Mouse (Mus musculus) kidney, embryonic 15.5 days (tissue): ENCODE results near the gene Sp100. TPM values are rescaled to one million over a fixed set of nuclear protein-coding genes. Genes with fewer than 3 reads are reported as not detected.
"Not testable (repeated sequence)": the region's sequence is repeated elsewhere in the genome, so short reads cannot be mapped to it uniquely, and the experiment has no call there.

Source experiments
- ATAC-seq: fragments of 200-750 bp; cut with Nextera tagmentation; replicated peaks from 2 replicates; pipeline ENCODE4 v1.8.0; 2017; ENCODE audit warnings: moderate TSS enrichment; ENCODE audit not compliant: low FRiP score
- H3K27ac ChIP-seq: fragments of 300-500 bp; sonication (generic); 2 replicates; pipeline ENCODE4 v1.5.1; 2015; ENCODE audit warnings: mild to moderate bottlenecking, inconsistent platforms
- H3K27me3 ChIP-seq: fragments of 300-500 bp; sonication (generic); 2 replicates; pipeline ENCODE4 v1.6.1; 2015; ENCODE audit warnings: inconsistent platforms
- H3K36me3 ChIP-seq: fragments of 300-500 bp; sonication (generic); 2 replicates; pipeline ENCODE4 v1.6.1; 2015; ENCODE audit warnings: inconsistent platforms
- H3K4me1 ChIP-seq: fragments of 300-500 bp; sonication (generic); 2 replicates; pipeline ENCODE4 v1.6.1; 2015; ENCODE audit warnings: inconsistent platforms
- H3K4me2 ChIP-seq: fragments of 300-500 bp; sonication (generic); 2 replicates; pipeline ENCODE4 v1.6.1; 2015; ENCODE audit warnings: moderate library complexity, mild to moderate bottlenecking, inconsistent platforms
- H3K4me3 ChIP-seq: fragments of 300-500 bp; sonication (generic); replicated peaks from 2 replicates; pipeline ENCODE4 v1.5.1; 2015; ENCODE audit warnings: mild to moderate bottlenecking, inconsistent platforms
- H3K9ac ChIP-seq: fragments of 300-500 bp; sonication (generic); 2 replicates; pipeline ENCODE4 v1.6.1; 2015; ENCODE audit warnings: mild to moderate bottlenecking, inconsistent platforms
- H3K9me3 ChIP-seq: fragments of 300-500 bp; sonication (generic); replicated peaks from 2 replicates; pipeline ENCODE4 v1.6.1; 2016; ENCODE audit warnings: inconsistent platforms
- WGBS: fragments of 180-500 bp; shearing (Covaris S2); methylation state at CpG from one replicate; pipeline ENCODE4 v1.1.7; 2015; ENCODE audit warnings: mixed read lengths; 5-methylcytosine and 5-hydroxymethylcytosine counted together
- polyA plus RNA-seq: library from polyadenylated mRNA; unstranded; fragments of >200 nt; fragmentation: Nextera tagmentation; extraction: Ambion mirVana; gene quantifications from 2 replicates; pipeline ENCODE4 v1.2.1, GENCODE M21; 2015

The Sp100 gene
- polyA plus RNA-seq, 1 experiment from 2014 or later: 3.4 TPM

- H3K4me3 ChIP-seq, H3K9me3 ChIP-seq, H3K4me2 ChIP-seq, H3K4me1 ChIP-seq, H3K27me3 ChIP-seq, ATAC-seq, H3K9ac ChIP-seq, H3K36me3 ChIP-seq, H3K27ac ChIP-seq: not testable (repeated sequence)
- WGBS: 80% methylated on average over 13 of the region's 13 CpGs
Observed at GRCm38 (mm10) chr1:85651770-85652275, 2.0 kb downstream of the Sp100 start.

DNA sequence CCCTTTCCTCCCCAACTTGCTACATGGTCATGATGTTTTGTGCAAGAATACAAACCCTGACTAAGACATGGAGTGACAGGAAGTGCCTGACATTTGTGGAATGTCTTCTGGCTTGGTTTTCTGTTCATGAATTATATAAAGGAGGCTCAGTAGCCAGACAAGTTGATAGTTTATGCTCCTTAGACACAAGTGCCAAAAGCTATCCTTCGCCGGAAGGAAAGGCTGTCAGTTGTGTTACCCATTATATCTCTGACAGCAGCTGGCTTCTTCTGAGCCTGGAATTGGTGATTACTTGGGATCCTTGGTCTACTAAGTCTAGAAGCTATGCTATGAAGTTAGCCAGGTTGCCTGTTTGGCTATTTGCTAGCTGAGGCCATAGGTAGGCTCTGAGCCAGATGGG, 7.4 kb downstream of the Sp100 start:
- WGBS: 89% methylated on average over 2 of the region's 2 CpGs
- ATAC-seq, H3K36me3 ChIP-seq, H3K4me3 ChIP-seq, H3K27ac ChIP-seq, H3K4me1 ChIP-seq, H3K27me3 ChIP-seq, H3K9me3 ChIP-seq, H3K4me2 ChIP-seq, H3K9ac ChIP-seq: not testable (repeated sequence)

DNA sequence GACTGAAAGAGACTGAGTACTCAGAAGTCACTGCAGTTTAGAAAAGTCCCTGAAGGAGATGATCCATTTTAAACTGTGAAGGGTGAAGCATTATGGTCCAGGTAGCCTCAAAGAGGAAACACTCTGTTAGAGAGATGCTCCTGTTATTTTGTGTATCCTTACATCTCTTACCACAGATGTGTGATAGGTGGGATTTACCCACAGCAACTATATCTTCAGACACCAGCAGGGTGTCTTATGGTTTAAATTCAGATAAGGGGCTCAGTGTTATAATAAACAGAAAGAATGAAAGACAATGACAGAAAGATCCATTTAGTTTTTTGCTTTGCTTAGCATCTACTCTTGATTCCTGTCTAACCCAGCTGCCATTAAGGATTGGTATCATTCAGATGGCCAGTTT, 14.5 kb downstream of the Sp100 start:
- no peak overlapping the region for H3K4me3 ChIP-seq
- H3K9me3 ChIP-seq: no peaks in the 10 kb centered on the region
- ATAC-seq: no peak
- no peaks in the 10 kb centered on the region for H3K36me3 ChIP-seq
- H3K27me3 ChIP-seq: no peaks in the 10 kb centered on the region
- H3K4me1 ChIP-seq: no peaks in the 10 kb centered on the region
- H3K27ac ChIP-seq: no peak overlapping the region
- no peak overlapping the region for H3K4me2 ChIP-seq
- no peak overlapping the region for H3K9ac ChIP-seq

DNA sequence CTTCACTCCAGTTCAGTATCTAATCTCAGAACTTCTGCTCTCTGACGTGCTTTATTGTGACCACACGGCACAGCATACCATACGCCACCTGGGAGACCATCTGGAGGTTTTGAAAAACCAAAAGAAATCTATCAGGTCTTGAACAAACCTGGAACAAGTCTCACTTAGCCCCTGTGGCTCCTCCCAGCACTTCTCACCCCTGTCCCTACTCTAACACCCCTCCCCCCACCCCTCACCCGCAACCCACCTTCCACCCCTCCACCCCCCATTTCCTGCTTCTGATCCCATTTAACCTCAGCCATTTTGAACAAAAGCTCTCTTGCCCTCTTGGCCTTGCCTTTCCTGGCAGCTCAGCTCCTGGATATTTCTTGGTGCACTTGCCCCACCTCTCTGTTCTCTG, 30.4 kb downstream of the Sp100 start:
- H3K27me3 ChIP-seq: no peaks in the 10 kb centered on the region
- no peaks in the 10 kb centered on the region for H3K9me3 ChIP-seq
- H3K4me3 ChIP-seq: no peak overlapping the region
- H3K36me3 ChIP-seq: no peaks in the 10 kb centered on the region
- 54% methylated on average over 4 of the region's 4 CpGs for WGBS
- no peak for ATAC-seq
- no peak overlapping the region for H3K4me2 ChIP-seq
- no peaks in the 10 kb centered on the region for H3K4me1 ChIP-seq
- H3K27ac ChIP-seq: no peak overlapping the region
- no peak overlapping the region for H3K9ac ChIP-seq

- H3K4me2 ChIP-seq: no peak overlapping the region
- H3K9me3 ChIP-seq: no peaks in the 10 kb centered on the region
- H3K4me3 ChIP-seq: no peak overlapping the region
- H3K4me1 ChIP-seq: peaks cover 4% of the 10 kb centered on the region; the same call in 1 of the 2 replicates
- no peaks in the 10 kb centered on the region for H3K36me3 ChIP-seq
- H3K9ac ChIP-seq: no peak overlapping the region
- no peaks in the 10 kb centered on the region for H3K27me3 ChIP-seq
- no peak overlapping the region for H3K27ac ChIP-seq
- 69% methylated on average over 5 of the region's 5 CpGs for WGBS
- no peak for ATAC-seq
Observed at GRCm38 (mm10) chr1:85686666-85687065, 36.9 kb downstream of the Sp100 start.

DNA sequence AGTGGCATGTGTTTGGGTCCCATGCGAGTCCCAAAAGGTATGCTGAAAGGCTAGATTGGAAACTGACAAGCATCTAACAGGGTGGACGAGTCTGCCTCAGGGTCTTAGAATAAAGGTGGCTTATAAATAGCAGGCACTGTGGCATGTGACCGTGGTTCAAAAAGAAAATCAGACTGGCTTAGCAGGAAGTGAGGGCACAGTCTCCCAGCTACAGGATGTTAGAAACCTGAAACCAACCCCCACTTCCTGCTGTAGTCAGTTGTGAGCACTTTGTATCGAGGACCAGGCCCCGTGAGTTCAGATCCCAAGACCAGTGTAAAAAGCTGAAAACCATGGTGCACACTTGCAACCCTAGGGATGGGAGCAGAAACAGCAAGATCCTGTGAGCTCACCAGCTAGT, 37.6 kb downstream of the Sp100 start:
- Histone ChIP-seq H3K4me2 (no peak overlapping the region), H3K4me3 (no peak overlapping the region), H3K27ac (no peak overlapping the region), H3K9me3 (no peaks in the 10 kb centered on the region), H3K36me3 (no peaks in the 10 kb centered on the region), H3K27me3 (no peaks in the 10 kb centered on the region), H3K4me1 (peaks cover 4% of the 10 kb centered on the region; the same call in 1 of the 2 replicates), H3K9ac (no peak overlapping the region)
- ATAC-seq: no peak
- WGBS: 43% methylated on average over 5 of the region's 5 CpGs

GRCm38 (mm10) chr1:85690544-85690943, 40.8 kb downstream of the Sp100 start:
- H3K36me3 ChIP-seq: no peaks in the 10 kb centered on the region
- H3K9me3 ChIP-seq: no peaks in the 10 kb centered on the region
- H3K9ac ChIP-seq: no peak overlapping the region
- peaks cover 4% of the 10 kb centered on the region; the same call in 1 of the 2 replicates for H3K4me1 ChIP-seq
- no peaks in the 10 kb centered on the region for H3K27me3 ChIP-seq
- no peak overlapping the region for H3K27ac ChIP-seq
- no peak overlapping the region for H3K4me2 ChIP-seq
- no peak for ATAC-seq
- 85% methylated on average over 3 of the region's 3 CpGs for WGBS
- no peak overlapping the region for H3K4me3 ChIP-seq

DNA sequence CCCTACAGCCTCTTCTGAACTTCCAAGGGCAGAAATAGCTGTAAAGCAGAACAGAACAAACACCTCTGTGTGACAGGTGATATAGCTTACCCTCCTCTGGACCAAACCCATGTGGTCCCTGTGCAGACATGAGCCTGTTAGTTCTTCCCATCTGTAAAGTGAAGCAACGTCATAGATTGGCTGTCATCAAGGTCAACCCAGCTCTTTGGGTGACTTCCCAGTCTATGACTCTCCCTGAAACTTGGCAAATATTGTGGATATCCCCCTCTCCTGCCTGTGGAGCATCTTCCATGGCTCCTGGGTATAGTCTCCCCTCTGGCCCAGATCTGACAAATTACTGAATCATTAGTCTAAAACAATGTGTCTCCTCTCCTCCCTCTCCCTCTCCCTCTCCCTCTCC, 42.5 kb downstream of the Sp100 start:
- no peak overlapping the region for H3K4me3 ChIP-seq
- ATAC-seq: no peak
- peaks cover 1% of the 10 kb centered on the region; the same call in 1 of the 2 replicates for H3K4me1 ChIP-seq
- no peaks in the 10 kb centered on the region for H3K36me3 ChIP-seq
- H3K4me2 ChIP-seq: no peak overlapping the region
- H3K9ac ChIP-seq: no peak overlapping the region
- 64% methylated on average over 1 of the region's 1 CpGs for WGBS
- no peaks in the 10 kb centered on the region for H3K9me3 ChIP-seq
- no peak overlapping the region for H3K27ac ChIP-seq
- no peaks in the 10 kb centered on the region for H3K27me3 ChIP-seq

GRCm38 (mm10) chr1:85693280-85693679, 43.5 kb downstream of the Sp100 start:
- Histone ChIP-seq H3K9ac (no peak overlapping the region), H3K4me2 (no peak overlapping the region), H3K27me3 (no peaks in the 10 kb centered on the region), H3K27ac (no peak overlapping the region), H3K4me3 (no peak overlapping the region), H3K9me3 (no peaks in the 10 kb centered on the region), H3K36me3 (no peaks in the 10 kb centered on the region), H3K4me1 (no peaks in the 10 kb centered on the region)
- 75% methylated on average over 3 of the region's 3 CpGs for WGBS
- ATAC-seq: no peak

- H3K9me3 ChIP-seq: no peaks in the 10 kb centered on the region
- no peak for ATAC-seq
- no peak overlapping the region for H3K9ac ChIP-seq
- H3K36me3 ChIP-seq: no peaks in the 10 kb centered on the region
- H3K27ac ChIP-seq: no peak overlapping the region
- no peaks in the 10 kb centered on the region for H3K4me1 ChIP-seq
- no peak overlapping the region for H3K4me2 ChIP-seq
- no peaks in the 10 kb centered on the region for H3K27me3 ChIP-seq
- H3K4me3 ChIP-seq: no peak overlapping the region
- WGBS: 51% methylated on average over 3 of the region's 3 CpGs
Observed at GRCm38 (mm10) chr1:85695646-85696045, 45.9 kb downstream of the Sp100 start.

- H3K27me3 ChIP-seq: no peaks in the 10 kb centered on the region
- H3K36me3 ChIP-seq: no peaks in the 10 kb centered on the region
- H3K4me3 ChIP-seq: no peak overlapping the region
- no peaks in the 10 kb centered on the region for H3K4me1 ChIP-seq
- H3K9ac ChIP-seq: no peak overlapping the region
- no peak for ATAC-seq
- no peak overlapping the region for H3K27ac ChIP-seq
- H3K9me3 ChIP-seq: no peaks in the 10 kb centered on the region
- 85% methylated on average over 4 of the region's 4 CpGs for WGBS
- H3K4me2 ChIP-seq: no peak overlapping the region
Observed at GRCm38 (mm10) chr1:85697721-85698493, 48.1 kb downstream of the Sp100 start.

DNA sequence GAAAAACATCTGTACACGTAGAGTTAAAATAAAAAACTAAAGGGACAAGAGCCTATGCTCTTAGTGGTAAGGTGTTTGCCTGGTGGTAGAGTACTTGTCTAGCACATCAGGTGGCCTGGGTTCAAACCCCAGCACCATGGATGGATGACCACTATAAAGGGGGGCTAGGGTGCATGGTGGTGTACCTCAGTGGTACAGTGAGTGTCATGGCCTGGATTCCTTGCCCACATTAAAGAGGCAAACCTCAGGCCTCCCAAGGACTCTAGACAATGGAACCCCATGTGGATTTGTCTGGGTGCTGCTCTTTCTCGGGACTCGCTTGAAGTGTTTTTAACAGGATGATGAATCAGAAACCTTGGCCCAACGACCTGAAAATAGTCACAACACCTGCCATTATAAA, 52.7 kb downstream of the Sp100 start:
- H3K27me3 ChIP-seq: no peaks in the 10 kb centered on the region
- H3K9me3 ChIP-seq: no peaks in the 10 kb centered on the region
- no peaks in the 10 kb centered on the region for H3K36me3 ChIP-seq
- H3K4me2 ChIP-seq: no peak overlapping the region
- H3K4me3 ChIP-seq: no peak overlapping the region
- H3K27ac ChIP-seq: no peak overlapping the region
- ATAC-seq: no peak
- H3K4me1 ChIP-seq: 0 out of 2 replicates have a peak, but pooled peaks cover 2% of the 10 kb centered on the region
- no peak overlapping the region for H3K9ac ChIP-seq
- WGBS: 71% methylated on average over 4 of the region's 4 CpGs
